Mouse (Mus musculus) activated CD4-positive, CD25-positive, alpha-beta regulatory T cell, adult 4 months (primary cell): Measurements from ENCODE around the gene Slc9a1. TPM values are rescaled to one million over a fixed set of nuclear protein-coding genes. Genes with fewer than 3 reads are reported as not detected.

Experiments
- ATAC-seq: one replicate; pipeline ENCODE4 v1.8.0; 2017
- polyA plus RNA-seq, 2 experiments: library from polyadenylated mRNA; unstranded; fragments of 100-300 nt; shearing (Covaris generic); gene quantifications; one replicate each; pipeline ENCODE4 v1.2.1; 2017

Slc9a1 gene
- polyA plus RNA-seq, 2 experiments from 2014 or later = 10.4 to 11.3 TPM

DNA sequence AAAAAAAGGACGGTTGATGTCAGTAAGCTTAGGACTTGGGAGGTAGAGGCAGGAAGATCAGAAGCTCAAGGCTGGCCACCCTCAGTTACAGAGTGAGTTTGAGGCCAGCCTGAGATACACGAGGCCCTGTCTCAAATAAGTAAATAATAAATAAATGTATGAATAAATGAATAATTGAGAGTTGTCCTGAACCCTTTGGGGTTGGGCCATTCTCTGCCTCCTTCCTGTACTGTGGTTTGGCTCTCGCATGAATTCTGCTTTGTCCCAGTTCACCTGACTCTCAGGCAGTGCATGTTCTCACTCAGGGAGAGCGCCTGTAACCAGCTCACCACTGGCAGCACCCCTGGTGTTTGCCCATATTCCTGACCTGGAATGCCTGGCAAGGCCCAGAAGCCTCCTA lies 4.5 kb downstream of the Slc9a1 start:
- no peak for ATAC-seq

DNA sequence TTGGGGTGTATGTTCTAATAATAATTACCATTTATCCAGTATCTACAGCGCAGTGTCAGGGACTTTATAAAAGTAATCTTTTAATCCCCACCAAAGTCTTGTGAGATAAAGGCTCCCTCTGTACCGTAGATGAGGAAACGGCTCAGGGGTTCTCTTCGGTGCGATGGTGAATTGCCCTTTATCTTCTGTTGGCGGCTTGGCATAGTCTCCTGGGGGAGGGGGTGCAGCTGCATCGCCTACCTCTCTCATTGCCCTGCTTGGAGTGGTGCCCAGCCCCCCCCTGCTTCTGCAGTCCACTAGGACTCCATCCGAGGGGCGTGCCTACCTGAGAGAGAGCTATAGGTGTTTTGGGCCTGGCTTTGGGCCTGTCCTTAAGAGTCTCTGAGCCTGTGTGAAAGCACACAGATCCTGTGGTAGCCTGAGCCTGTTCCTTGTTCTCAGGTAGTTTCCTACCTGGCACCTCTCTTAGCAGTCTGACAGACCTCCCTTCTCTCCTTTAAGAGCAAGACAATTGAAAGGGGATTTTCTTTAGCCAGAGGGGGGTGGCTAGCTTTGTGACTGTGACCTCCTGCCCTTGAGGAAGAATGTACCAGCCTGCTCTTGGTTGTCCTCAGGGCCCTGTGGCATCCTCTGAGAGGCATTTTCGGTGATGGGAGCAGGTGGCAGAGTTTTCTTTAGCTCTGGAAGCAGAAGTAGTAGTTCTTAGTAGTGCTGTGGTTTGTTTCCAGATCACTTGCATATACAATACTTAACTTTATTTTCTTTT lies 6.5 kb downstream of the Slc9a1 start:
- ATAC-seq = no peak

DNA sequence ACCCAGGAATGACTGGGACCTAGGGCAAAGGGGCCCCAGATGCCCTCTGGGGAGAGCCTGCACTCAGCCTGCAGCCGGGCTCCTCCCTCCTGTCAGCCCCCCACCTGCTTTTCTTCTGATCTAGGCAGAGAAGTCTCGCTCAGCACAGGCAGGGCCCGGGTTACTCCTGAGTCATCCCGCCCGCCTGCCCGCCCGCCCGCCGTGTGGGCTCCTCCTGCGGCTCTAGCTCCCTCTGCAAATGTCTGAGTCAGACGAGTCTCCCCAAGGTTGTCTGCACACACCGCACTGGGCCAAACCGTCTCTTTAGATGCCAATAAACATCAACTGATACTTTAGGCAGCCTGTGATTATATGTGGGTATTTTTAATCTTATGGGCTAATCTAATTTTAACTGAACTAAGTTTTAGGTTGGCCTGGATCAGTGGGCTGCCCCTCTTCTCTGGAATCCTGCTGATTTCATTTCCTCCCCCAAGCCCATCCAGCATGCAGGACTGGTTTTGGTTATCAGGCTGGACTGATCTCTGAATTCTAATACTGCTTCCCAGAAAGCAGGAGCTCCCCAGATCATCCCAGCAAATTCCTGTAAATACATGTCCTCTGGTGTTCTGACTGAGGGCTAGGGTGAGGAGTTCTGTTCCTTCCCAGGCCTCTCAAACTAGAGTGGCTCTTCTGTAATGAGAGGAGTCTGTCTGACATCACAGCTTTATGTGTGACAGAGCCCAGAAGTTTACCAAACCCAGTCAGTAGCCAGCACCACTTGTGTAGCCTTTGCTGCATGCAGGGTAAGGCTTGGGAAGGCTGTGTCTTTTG lies 8.9 kb downstream of the Slc9a1 start:
- ATAC-seq = no peak

DNA sequence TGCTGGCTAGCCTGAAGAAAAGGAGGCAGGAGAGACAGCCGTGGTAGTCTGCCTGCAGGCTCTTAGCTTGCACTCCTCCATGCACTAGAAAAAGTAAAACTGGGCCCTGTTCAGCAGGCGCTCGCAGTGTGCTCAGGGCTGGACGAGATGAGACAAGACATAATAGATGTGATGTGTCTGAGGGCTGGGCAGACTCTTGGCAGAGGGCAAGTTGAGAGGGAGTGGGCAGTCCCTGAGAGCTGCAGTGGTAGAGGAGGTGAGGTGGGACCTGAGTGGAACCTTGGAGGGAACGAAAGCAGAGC lies 9.5 kb downstream of the Slc9a1 start:
- ATAC-seq = no peak

DNA sequence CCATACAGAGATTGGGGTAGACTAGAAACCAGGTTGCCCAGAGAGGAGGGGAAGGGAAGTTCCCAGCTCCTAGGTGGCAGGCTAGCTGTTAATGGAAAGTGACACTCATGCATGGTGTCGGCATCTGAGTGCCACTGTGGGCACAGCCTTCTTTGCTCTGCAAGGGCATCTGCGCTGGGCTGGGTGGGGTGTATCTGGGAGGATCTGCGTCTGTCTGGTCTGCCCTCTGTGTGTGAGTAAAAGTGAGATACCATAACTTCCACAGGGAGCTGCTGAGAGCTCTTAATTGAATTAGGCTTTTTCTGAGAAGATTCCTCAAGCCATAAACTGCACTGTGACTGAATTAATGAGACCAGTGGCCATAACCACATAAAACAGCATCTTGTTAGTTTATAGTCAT lies 10.4 kb downstream of the Slc9a1 start:
- ATAC-seq = no peak

DNA sequence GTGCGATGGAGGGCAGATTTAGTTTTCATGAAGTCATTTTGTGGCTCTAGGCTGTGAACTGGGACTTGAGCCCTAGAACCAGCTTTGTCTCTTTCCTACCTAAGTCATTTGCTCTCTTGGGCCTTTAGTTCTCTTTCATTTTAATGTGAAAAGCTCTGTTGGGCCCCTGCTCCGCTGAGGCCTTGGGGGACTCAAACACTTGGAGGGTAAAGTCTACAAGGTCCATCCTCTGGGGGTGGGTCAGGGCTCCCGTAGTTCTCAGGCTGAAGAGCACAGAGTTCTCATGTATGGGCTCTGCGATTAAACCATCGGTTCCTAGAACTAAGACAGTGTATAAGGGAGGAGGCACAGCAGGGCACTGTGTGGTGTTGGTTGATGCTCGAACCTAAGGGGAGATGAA lies 11.0 kb downstream of the Slc9a1 start:
- no peak for ATAC-seq

DNA sequence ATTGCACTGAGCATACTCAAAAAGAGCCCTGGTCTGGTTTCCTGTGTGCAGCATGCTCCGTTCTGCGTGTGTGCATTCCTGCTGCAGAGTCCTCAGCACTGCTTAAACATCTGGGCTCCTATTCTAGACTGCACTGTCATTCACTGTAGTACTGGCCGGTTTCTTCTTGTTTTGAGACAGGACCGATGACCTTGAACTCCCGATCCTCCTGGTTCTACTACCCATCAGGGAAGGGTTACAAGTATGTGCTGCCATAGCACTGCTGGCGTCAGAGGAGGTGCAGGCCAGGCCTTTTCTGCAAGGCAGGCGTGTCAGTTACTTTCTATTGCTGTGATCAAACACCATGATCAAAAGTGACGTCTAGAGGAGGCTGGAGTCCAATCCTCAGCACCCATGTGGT lies 11.6 kb downstream of the Slc9a1 start:
- no peak for ATAC-seq

DNA sequence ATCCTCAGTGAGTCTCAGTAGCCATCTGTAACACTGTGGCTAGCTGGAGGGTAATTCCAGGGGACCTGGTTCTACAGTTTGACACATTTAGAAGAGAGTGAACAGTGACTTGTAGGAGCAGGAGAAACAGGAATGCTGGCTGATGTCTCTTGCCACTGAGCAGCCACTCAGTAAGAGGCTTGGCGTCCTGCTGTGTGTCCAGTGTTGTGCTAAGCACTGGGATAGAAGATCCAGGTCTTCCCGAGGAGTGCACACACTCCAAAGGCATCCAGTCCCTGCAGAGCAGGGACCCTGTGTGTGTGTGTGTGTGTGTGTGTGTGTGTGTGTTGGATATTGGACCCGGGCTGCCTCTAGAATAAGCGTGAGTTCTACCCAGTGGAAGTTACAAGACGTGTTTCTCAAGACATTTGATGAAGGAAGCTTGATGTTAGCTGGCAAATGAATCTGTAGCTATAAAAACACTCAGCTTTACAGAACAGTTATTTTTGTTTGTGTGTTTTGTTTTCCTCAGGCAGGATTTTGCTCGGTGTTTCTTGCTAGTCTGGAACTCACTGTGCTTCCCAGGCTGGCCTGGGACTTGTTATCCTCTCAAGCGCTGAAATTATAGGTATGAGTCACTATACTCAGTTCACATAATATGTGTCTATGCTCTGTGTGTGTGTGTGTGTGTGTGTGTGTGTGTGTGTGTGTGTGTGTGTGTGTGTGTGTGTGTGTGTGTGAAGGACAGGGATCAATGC lies 16.7 kb downstream of the Slc9a1 start:
- ATAC-seq = no peak

DNA sequence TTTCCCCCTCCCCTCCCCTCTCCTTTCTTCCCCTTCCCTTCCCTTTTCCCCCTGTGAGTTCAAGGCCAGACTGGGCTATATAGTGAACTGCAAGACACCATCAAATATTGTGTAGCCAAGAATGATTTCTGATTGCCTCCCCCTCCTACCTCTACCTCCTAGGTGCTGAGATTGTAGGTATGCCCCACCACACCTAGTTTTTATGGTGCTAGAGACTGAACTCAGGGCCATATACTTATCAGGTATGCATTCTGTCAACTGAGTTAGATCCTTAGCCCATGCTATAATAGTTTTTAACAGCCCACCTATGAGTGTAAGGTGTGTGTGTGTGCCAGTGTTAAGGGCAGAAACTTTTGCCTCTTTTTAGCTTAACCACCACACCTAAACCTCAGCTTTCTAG lies 17.5 kb downstream of the Slc9a1 start:
- ATAC-seq = no peak

DNA sequence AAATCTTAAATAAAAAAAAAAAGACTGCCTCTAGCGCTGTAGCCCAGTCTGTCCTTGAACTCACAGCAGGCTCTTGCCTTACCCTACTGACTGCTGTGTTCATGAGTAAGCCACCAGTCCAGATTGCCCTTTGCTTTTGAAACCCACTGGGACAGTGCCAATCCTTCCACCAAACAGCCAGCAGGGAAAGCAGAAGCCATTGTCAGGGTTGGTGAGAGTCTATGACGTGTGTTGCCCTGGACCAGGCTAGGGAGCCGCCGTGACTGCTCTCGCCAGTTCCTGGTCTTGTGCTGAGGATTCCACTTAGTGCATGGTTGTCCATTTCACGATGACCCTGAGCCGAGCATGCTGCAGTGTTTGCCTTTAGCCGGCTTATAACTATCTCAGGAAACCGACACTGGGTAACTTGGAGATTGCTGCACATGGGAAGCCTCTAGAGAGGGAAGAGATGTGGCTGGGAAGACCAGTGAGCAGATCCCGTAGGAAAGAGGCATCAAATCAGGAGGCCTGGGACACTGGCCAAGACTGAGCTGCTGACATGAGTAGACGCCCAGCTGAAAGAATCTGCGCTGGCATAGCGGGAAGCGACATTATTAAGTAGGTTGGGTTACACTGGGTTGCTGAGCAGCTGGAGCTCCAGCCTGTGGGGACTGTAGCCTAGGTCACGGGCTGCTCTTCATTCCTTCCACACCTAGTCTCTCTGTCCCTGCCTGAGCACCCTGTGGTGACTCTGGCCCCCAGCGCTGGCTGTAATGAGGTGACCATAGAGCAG lies 19.5 kb downstream of the Slc9a1 start:
- no peak for ATAC-seq

DNA sequence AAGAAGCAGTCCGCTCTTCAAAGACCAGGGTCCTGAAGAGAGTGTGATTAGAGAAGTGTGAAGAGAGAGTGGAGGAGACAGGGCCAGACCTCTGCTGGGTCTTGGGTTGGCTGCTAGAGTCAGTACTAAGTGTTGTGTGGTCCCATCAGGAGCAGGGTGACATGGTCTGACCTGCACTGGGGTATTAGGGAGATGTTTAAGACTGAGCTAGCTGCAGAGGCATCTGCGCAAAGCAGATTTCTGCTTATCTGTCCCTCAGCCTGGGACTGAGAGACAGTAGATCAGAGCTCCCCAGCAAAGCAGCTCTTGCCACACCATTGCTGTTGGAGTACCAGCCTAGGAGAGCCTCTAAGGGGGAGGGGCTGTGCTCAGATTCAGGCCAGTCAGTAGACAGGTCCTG lies 20.5 kb downstream of the Slc9a1 start:
- no peak for ATAC-seq

DNA sequence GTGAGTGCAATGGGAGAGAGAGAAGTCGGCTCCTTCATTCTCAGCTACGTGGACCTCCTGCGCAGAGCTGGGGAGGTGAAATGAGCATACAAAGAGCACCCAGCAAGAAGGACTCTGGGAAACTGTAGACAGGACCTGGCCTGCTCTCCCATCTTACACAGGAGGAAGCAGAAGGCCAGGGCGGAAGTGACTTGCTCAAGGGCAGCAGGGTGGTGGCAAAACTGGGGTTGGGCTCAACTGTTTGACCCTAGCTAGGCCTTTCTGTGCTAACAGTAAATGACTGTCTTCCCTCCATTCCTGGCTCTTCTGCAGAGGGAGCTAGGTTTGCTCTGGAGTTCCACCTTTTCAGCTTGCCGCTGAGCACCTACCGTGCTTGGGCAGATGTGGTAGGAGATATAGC lies 21.1 kb downstream of the Slc9a1 start:
- ATAC-seq = no peak

DNA sequence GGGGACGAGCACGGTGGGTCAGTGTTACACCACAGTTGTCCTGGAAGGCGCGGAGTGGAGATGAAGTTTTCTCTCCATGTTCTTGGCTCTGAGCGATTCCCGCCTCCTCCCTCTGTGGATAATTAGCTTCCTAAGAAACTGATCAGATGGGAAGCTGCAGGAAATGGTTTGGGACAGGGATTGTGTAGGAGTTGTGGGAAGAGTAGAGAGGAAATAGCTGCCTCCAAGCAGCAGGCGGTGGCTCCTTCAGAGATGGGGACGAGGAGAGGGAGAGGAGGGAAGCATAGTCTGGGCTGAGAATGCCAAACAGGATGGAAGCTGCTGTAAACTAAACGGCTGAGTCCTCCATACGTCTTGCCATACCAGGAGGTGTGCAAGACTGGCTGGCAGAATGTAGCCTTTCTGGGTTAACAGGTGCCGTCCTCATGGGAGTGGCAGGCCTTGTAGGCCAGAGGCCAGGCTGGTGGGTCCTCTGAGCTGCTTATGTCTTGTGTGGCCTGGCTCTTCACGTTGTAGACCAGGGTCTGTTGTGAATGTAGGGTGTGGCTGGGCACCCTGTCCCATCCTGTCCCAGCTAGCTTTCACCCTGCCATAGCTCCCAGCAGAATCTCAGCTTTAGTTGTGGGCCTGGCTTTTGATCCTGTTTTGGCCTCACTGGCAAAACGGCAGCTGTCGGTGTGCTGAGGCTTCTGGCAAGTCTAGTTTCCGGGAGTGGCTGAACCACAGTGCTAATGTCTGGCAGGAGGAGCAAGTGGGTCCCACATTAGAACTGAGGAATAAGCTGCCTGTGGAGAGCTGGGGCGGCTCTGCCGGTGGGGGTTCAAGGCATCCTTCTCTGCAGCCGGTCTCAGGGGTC lies 21.9 kb downstream of the Slc9a1 start:
- ATAC-seq = no peak

DNA sequence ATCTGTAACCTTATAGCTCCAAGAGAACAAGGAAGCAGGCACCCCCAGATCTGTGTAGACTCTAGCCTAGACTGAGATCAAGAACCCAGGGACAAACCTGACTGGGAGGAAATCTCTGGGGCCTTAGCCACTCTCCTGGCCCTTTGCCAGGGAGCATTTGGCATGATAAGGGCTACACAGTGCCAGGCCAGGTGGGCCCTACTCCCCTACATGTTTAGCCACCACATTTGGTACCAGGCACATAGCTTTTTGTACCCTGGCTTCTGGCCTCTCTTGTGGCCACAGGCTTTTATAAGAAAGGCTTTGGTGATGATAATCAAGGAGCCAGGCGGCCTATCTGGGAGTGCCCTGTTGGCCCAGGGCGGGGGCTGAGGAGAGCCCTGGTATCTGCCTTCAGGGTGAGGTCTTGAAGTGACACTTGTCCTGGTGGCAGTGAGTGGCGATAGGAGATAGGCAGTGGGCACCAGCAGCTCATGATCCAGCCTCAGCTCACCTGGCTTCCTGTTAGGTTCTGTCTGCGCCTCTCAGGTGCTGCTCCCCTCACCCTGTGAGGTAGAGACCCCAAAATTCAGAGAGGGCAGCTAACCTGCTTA lies 25.6 kb downstream of the Slc9a1 start:
- ATAC-seq = no peak

DNA sequence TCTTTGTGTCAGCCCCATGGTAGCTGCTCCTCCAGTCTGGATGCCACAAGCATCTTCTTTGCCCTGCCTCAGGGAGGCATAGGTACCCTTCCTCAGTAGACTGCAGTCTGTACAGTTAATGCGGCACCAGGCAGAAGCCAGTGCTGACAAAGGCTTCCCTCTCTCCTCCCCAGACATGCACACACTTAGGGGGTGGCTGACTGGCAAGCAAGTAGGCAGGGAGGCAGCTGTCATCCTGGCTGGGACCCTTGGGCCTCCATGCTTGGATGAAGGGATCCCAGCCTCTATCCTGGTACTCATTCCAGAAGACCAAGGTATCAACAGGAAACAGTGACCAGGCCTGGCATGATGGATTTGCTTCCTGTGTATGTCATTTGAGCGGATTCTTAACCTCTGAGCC lies 26.6 kb downstream of the Slc9a1 start:
- no peak for ATAC-seq

DNA sequence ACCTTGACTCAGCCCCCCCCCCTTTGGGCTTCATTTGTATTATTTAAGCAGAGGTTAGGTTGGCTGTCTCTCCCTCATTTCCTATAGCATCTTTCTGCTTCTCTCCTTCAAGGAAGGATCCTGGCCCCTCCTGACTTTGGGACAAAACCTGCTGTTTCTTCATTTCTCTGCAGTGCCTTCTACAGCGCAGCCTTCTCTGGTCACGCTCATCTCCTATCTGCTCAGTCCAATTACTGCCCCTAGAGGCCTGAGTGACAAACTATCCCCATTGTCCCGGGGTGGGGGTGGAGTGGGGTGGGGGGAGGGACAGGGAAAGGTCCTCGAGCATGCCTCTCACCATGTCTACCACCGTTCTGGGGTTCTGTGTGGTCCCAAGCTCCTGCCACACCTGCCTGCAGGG lies 27.8 kb downstream of the Slc9a1 start:
- ATAC-seq = no peak

DNA sequence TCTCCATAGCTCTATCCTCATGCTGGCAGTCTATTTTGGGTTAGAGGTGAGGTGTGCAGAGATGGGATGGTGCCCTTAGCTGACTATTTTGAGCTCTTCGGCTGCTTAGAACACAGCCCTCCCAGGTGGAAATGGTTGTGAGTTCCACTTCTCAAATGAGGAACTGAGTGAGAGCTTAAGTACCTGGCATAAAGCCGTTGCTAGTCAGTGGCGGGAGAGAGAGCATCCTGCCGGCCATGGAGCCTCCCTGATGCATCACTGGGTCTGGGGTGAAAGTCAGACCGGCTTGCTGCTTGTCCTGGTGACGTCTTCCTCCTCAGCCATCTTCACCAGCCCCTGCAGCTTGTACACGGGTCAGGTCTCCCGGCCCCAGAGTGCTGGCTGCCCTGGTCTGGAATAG lies 28.5 kb downstream of the Slc9a1 start:
- ATAC-seq = no peak

DNA sequence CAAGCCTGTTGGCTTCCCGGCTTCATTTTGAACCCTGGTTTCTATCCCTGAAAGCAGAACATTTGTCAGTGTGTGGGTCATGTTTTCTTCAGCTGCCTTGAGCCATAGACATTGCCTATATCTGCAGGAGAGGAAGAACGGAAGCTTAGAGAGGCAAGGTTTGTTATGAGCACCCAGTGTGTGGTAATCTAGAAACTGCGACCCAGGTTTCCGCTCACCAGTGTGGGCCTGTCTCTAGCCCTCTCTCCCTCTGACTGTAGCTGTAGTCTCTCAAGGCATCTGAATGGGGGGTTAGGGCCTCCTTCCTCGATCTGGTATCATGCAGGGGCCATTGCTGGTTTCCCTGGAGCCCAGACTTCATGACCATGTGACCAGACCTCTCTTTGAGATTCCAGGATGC lies 29.1 kb downstream of the Slc9a1 start:
- ATAC-seq = peak; percentile 72

DNA sequence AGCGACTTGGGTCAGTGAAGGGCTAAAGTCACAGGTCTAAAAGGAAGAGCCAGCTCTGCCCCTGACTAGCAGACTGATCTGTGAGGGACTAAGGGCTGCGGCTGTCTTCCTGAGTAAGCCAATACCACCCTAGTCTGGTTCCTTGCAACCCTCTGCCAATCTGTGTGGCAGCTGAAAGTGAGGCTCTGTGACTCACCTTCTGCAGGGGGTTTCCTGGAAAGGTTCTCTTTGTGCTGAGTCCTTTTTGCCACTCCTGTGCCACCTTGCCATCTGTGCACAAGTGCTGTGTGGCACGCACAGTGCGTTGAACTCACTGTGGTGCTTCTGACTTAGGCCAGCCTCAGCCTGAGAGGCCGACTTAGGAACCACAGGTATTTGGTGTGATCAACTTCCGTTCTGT lies 30.0 kb downstream of the Slc9a1 start:
- peak; percentile 69 for ATAC-seq

DNA sequence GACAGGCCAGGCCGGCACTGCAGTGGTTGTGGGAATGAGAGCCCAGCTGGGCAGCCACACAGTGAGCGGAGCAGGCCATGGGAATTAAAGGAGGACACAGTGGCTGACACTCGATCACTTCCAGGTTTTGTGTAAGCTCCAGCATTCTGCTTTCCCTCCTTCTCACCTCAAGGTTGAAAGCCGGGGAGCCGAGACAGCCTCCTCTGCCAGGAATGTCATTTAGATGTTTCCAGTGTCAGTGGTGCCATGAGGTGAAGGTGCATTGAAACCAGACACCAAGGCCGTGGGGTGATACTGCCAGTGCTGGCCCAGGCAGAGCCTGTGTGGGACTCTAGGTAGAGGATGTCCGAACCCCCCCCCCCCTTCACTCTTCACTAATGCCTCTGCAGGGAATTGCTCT lies 30.6 kb downstream of the Slc9a1 start:
- no peak for ATAC-seq

DNA sequence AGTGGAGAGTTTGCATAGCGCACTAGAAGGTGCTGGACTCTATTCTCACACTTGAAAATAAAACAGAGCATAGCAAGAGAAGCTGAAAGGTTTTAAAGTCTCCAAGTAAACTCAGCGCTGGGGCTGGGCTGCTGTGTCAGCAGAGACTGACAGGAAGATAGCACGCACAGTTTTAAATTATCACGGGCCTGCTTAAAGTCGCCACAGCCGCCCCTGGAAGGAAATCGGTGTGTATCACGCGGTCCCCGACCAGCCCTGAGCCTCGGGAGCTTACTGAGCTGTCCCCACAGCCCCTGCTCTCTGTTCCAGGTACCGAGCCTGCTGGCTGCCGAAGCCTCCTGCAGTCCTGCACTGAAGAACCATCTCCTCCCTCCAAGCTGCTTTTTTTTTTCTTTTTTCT lies 32.5 kb downstream of the Slc9a1 start:
- ATAC-seq = no peak
